Mouse (Mus musculus): Measurements from ENCODE around the gene Dpf2.

Dpf2 gene

GRCm38 (mm10) chr19:5913007-5913719 is at the start of gene Dpf2:
Gene Dpf2, minus strand, starts transcription at chr19:5913010.
- no peak for DNase-seq (ENCODE audit: inconsistent age in 2 of 2, low spot score in 1 of 2)

GRCm38 (mm10) chr19:5957371-5957770 is 44.6 kb upstream of the Dpf2 start:
- no peak for DNase-seq (ENCODE audit: inconsistent age in 2 of 2, low spot score in 1 of 2)

DNA sequence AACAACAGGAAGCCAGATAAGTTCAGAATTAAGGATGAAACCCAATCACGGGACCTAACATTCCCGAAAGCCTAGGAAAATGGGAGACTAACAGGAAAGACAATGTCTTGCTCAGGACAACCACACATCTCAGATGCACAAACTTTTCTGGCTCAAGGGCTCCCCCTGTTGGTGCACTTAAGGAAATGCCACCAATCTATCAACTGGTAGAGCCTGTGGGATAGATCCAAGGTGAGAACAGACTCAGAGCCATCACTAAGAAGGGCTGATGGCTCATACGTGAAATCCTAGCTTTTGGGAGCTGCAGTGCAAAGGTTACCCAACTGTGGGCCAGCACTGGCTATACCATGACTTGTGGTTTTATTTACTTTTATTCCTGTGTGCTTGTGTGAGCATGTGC is 43.9 kb upstream of the Dpf2 start:
- peak; percentile 86 to 95 for DNase-seq (ENCODE audit: inconsistent age in 2 of 2, low spot score in 1 of 2)

DNA sequence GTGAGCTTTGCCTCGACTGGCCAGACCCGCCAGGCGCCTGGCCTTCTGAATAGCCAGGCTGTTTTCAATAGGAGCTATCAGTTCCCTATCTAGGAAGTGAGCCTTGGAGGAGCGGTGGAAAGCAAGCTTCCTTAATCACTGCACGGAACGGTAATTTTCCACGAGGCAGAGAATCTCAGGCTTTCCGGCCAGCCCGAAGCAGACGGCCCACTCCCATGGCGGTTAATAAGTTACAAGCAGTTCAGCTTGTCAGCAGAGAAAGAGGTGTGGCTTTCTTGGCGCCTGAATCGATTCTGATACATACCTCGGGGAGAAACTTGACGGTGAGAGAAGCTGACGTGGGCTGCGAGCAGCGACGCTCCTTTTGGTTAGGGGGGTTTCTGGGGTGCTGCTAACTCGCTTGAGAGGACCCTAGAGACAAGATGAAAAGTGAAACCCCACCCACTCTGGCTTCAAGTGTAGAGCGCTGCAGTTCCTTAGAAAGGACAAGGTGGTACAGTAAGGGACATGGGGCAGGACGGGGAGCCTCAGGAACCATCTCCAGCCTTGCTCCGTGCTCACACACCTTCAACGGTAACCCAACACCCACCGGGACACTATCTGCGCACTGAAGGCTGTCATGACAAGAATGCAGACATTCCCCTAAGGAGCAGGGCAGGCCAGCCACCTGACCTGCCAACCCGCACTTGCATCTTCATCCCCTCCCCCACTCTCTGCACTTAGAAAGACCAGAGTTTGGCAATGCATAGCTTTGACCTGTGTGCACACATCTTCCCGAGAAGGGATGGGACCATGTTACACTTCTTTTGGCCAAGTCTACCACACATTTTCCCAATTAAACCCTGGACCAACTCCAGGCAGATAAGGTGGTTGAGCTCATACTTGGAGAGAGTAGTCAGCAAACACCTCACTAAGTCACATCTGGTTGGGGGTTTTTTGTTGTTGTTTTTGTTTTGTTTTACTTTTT is 43.2 kb upstream of the Dpf2 start:
- peak; percentile 36 to 69 for DNase-seq (ENCODE audit: inconsistent age in 2 of 2, low spot score in 1 of 2)

DNA sequence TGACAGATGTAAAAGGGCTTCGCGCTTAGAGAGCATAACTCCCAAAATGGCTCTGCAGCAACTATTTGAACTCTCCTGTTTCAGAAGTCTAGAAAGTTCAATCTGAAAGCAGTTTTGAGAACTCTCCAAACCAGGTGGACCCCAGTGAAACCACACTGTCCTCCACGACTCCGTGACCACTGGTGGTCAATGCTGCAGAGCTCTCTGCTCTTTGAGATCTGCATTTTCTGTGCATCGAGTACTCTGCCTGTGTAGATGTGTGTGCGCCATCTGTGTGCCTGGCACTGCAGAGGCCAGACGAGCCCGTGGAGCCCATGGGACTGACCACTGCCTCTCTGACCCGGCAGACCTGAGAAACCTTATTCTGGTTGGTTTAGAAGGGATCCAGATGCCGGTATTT is 42.1 kb upstream of the Dpf2 start:
- DNase-seq (ENCODE audit: inconsistent age in 2 of 2, low spot score in 1 of 2), result no peak

DNA sequence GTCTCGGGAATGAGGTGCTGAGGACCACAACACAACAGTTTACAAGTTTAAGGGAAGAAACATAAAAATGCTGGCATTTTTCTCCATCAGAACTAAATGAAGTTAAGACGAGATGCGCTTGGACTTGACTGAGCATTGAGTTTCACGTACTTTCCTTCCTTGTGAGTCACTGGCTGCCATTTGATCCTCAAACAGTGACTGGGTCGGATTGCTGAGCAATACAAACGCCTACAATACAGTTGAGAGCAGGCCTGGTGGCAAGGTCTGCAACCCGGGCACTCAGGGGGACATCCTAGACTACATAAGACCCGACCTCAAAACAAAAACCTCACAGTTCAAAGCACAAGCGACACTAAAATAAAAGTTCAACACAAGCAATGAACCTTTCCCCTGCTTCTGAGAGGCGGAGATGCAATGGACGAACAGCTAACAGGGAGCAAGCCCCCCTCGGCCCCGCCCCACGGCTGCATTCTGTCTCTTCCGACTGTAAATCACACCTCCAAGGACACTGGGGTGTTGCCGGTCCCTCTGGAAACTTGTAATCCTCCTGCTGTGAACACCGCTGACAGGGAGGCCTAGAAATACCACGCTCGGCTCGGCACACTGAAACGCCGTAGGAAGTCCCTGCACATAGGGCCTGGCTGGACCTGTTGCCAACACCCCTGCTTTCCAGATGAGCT is 41.4 kb upstream of the Dpf2 start:
- DNase-seq (ENCODE audit: inconsistent age in 2 of 2, low spot score in 1 of 2), result peak; percentile 70 to 87

GRCm38 (mm10) chr19:5953201-5953770 is 40.5 kb upstream of the Dpf2 start:
- peak; percentile 54 to 81 for DNase-seq (ENCODE audit: inconsistent age in 2 of 2, low spot score in 1 of 2)

GRCm38 (mm10) chr19:5952071-5952691 is 39.4 kb upstream of the Dpf2 start:
- DNase-seq (ENCODE audit: inconsistent age in 2 of 2, low spot score in 1 of 2), result peak; percentile 75 to 89

- DNase-seq (ENCODE audit: inconsistent age in 2 of 2, low spot score in 1 of 2), result no peak
These were observed 38.8 kb upstream of the Dpf2 start for GRCm38 (mm10) chr19:5951631-5952030.

- DNase-seq (ENCODE audit: inconsistent age in 2 of 2, low spot score in 1 of 2), result no peak
These were observed 37.4 kb upstream of the Dpf2 start for GRCm38 (mm10) chr19:5950218-5950617.

DNA sequence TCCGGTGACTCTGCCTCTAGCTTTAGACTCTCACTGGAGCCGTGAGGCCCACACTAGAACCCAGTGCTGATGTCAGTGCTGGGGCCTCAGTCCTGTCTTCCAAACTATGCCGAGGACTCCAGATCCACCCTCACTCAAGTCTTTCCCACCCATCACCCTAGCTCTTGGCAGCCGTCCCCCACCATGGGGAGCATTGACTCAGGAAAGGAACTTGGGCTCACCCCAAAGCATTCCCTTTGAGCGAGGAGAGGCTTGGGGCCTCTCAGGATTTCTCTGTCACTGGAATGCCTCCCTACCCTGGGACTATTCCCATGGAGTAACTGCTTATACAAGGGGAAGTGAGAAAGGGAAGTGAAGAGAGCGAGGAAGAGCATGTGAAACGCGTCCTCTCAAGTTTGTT is 33.1 kb upstream of the Dpf2 start:
- DNase-seq (ENCODE audit: inconsistent age in 2 of 2, low spot score in 1 of 2), result peak; percentile 34 to 75

DNA sequence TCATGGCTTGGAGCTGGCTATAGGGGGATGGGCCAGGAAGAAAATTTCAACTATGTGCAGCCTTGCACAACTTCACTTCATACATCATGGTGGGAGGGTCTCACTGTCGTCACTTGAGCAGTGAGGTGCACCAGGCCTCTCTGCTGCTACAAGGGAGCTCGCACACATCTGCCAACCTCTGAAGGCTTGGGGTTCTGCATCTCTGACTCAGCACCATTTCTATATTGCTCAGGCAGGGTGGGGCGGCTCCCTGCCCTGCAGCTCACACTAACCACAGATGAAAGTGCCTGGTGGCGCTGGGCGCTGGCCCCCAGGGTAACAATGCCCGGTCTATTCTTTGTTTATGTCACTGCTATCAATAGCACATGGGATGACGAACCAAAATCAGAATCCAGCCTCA is 32.2 kb upstream of the Dpf2 start:
- peak in 1 of 2 experiments; percentile 35 for DNase-seq (ENCODE audit: inconsistent age in 2 of 2, low spot score in 1 of 2)

GRCm38 (mm10) chr19:5944145-5944544 is 31.3 kb upstream of the Dpf2 start:
- peak in 1 of 2 experiments; percentile 22 for DNase-seq (ENCODE audit: inconsistent age in 2 of 2, low spot score in 1 of 2)

GRCm38 (mm10) chr19:5943404-5943803 is 30.6 kb upstream of the Dpf2 start:
- DNase-seq (ENCODE audit: inconsistent age in 2 of 2, low spot score in 1 of 2), result peak in 1 of 2 experiments; percentile 29

DNA sequence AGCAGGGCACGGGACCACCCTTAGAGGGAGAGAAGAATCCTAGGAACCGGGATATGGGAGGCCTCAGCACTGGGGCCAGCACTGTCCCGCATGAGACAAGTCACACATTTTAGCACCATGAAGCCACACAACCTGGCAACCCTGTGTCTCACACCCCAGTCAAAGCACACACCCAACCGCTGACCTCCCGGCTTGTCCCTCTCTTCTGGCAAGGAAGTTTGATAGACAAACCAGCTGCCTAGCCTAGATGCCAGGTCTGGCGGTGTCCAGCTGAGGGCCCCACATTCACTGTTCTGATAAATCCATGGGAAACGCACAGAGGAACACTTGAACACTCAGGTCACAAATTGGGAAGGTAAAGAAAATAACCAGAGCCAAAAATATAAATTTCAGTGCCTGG is 29.8 kb upstream of the Dpf2 start:
- DNase-seq (ENCODE audit: inconsistent age in 2 of 2, low spot score in 1 of 2), result peak in 1 of 2 experiments; percentile 20

DNA sequence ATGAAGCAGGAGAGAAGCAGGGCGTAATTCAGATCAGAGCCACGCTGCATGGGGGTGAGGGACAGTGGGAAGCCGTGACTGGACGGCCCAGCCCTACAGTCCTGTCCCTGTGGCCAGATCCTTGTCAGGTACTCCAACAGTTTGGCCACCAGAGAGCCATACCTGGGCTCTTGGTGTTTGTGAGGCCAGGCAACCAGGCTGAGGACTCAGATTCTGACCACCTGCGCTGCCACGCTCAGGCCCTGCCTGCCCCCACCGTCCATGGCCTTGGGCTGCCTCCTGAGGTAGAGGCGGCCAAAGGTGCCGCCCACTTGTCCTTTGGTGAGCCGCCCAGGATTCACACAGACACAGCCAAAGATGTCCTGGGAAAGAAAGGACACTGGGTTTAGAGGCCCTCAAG is 27.8 kb upstream of the Dpf2 start:
- DNase-seq (ENCODE audit: inconsistent age in 2 of 2, low spot score in 1 of 2), result peak; percentile 79 to 86

DNA sequence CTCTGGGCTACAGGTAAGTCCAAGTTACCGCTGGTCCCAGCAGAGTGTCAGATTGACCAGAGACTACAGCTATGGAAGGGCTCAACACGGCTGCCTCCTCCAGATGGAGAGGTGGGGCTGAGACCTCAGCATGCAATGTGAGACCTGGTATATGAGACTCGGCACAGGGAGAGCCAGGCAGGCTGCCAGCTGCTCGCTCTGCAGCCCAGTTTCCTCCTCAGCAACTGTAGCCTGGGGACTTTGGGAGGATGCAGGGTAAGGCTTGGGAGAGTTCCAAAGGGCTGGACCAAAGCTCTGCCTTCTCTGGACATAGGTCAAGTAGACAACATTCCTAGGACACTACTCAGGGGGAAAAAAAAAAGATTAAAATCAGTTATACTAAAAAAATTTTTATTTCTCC is 27.4 kb upstream of the Dpf2 start:
- DNase-seq (ENCODE audit: inconsistent age in 2 of 2, low spot score in 1 of 2), result peak; percentile 87 to 91

DNA sequence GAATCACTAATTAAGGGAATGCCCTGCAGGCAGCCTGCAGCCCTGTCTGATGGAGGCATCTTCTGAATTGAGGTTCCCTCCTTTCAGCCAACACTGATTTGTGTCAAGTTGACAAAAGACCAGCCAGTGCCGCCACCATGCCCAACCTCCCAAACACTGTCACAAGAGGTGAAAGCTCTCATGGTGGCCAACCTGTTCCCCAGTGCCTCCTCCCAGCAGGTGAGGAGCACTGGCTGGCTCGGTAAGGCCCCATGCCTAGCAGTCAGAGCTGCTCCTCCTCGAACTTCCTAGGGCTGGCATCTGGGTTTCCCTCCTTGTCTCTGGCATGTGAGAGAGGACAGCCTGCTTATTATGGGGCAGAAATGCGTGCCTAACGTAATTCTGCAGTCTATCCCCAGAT is 26.9 kb upstream of the Dpf2 start:
- DNase-seq (ENCODE audit: inconsistent age in 2 of 2, low spot score in 1 of 2), result no peak

DNA sequence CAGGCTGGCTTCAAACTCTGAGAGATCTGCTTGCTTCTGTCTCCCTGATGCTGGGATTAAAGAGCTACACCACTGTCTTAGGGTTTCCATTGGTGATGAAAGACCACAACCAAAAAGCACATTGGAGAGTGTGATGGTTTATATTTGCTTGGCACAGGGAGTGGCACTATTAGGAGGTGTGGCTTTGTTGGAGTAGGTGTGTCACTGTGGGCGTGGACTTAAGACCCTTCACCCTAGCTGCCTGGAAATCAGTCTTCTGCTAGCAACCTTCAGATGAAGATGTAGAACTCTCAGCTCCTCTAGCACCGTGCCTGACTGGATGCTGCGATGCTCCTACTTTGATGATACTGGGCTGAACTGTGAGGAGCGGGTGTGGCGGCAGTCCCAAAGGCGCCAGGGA is 25.7 kb upstream of the Dpf2 start:
- no peak for DNase-seq (ENCODE audit: inconsistent age in 2 of 2, low spot score in 1 of 2)

DNA sequence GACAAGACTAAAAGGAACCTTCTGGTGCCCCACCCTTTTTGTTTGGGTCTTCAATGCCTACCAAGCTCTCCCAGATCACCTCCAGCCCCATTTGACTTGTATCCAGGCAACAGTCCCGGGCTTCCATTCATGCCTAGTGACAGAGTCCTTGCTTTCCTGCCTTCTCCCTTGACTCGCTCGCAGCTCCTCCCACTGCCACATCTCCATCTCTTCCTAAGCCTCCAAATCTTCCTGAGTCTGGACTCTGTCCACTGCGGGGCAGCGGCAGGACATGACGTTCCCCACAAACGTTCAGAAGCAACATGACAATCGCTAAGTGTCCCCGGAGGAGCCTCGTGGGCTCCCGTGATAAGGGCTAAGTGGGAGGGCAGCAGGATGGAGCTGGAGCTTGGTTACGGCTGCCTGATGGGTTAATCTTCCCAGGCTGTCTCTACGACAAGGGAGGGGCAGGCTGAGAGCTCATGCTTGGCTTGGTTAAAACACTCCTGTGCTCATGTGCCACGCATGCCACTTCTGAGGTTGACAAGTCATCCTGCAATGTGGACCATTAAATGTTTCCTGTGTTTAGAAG is 25.1 kb upstream of the Dpf2 start:
- DNase-seq (ENCODE audit: inconsistent age in 2 of 2, low spot score in 1 of 2), result no peak
